Mouse (Mus musculus): ENCODE results near the gene Col25a1.

Col25a1 gene

DNA sequence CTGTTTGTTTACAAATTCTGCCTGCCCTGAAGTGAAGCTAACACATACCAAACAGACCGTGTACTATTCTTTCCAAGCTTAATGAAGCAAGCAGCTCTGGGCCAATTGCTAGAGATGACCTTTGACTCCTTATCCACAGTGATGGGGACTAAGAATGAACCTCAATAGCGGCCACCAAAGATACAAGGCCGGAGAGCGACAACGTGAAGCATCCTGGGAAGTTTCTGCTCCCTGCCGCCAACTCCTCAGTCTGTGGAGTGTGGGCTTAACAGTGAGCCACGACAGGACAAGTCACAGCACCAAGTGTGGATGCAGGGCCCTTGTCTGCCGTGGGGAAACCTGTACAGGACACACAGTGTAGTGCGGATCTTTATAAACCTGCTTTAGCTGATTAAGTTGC is 247.3 kb downstream of the Col25a1 start:
- DNase-seq (ENCODE audit: low spot score) = no peak

DNA sequence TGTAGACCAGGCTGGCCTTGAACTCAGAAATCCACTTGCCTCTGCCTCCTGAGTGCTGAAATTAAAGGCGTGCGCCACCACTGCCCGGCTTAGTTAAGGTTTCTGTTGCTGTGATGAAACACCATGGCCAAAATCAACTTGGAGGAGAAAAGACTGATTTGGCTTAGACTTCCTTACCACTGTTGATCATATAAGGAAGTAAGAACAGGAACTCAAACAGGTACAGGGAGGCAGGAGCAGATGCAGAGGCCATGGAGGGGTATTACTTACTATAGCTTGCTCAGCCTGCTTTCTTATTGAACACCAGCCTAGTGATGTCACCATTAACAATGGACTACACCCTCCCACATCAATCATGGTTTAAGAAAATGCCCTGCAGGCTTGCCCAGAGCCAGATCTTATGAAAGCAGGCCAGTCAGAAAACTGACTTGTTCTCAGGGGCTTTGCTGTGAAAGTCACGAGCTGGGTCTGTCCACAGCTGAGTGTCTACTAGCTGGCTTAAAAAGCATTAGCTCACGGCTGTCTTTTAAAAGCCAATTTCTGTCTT is 249.1 kb downstream of the Col25a1 start:
- no peak for DNase-seq (ENCODE audit: low spot score)

DNA sequence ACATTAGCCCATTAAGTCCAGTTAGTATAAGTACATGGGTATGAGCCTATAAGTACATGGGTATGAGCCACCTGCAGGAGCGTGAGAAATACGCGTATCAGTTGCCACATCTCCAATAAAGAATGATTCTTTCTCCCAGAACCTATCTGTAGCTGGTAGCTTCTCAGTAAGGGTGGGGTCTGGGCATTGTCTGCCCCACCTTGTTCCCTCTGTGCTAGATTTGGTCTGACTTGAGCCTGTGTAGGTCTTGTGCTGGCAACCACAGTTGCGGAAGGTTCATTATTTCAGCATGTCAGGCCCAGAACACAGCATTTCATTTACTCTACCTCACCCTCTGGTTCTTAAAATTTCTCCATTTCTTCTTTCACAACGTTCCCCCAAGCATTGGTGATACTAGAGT is 250.4 kb downstream of the Col25a1 start:
- no peak for DNase-seq (ENCODE audit: low spot score)

DNA sequence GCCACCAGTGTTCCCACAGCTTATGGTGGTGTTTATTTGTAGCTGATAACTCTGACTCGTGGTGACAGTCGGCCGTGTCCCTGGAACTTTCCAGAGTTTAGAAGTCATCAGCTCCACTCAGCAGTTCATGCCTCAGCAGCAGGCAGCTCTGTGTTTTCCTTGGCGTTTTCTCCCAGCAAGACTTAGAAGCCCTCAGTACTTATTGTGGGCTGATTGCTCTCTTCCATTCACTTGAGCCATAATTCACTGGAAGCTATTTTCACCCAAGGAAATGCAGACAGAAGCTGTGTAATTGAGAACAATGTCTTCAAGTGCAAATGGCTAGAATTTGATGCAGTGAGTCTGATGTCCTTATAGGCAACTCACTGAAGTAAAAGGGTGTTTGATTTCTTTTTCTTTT is 254.6 kb downstream of the Col25a1 start:
- DNase-seq (ENCODE audit: low spot score) = no peak

DNA sequence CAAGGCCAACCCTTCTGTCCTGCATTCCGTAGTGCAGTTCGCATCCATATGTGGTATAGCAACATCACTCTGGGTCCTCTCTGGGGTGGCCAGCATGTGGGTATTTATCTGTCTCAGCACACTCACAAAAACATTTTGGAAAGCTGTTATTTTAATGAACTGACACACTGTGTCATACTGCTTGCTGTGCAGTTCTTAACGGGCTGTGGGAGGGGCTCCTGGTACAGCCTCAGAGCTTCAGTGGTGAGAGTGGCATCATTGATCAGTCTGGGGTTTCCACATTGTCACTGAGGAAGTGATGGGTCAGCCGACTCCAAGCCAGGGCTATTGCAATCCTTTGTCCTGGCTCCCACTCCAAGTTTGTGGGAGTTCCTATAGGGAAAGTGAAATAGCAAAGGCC is 255.9 kb downstream of the Col25a1 start:
- no peak for DNase-seq (ENCODE audit: low spot score)

DNA sequence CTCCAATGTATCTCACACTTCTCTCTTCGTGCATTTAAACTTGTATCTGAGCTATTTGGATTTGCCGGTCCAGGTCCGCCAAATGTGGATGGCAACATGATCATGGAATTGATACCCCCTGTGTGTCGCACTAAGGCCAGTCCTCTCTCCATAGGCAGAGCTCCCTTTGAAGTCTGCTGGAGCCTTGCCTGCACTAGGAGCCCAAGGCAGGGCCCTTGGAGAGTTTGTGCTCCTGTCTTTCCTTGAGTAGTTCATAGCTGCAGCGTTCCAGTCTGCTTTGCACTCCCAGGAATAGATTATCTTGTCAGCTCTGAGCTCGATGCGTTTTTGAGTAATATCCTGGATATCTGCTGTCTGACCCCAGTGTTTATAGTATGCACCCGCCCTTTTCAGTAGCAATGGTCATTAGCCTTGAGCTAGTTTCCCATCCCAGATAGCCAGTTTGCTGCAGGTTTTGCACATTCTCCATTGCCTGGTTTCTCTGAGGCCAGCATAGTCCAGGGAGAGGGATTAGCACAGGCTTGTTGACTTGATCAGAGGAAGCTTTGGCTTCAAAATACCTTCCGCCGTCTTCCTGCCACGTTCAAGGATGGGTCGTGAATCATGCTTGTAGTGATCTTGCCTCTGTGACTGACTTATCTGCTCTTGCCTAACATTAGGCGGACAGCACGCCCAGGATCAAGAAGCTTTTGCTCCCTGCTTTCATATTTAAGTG is 258.1 kb downstream of the Col25a1 start:
- no peak for DNase-seq (ENCODE audit: low spot score)

DNA sequence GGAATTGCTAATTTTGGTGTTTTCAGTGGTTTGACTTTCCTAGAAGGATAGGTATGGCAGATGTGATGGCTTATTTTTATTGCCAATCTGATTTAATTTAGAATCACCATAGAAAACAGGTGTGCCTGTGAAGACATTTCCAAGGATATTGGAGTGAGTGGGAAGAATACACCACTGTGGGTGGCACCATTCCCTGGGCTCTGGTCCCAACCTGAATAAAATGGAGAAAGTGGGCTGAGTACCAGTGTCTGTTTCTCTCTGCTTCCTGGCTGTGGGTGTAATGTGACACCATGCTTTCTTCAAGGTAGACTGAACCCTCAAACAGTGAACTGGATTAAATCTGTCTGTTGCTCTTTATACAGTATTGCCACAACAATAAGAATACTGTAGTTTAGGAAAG is 265.3 kb downstream of the Col25a1 start:
- no peak for DNase-seq (ENCODE audit: low spot score)

DNA sequence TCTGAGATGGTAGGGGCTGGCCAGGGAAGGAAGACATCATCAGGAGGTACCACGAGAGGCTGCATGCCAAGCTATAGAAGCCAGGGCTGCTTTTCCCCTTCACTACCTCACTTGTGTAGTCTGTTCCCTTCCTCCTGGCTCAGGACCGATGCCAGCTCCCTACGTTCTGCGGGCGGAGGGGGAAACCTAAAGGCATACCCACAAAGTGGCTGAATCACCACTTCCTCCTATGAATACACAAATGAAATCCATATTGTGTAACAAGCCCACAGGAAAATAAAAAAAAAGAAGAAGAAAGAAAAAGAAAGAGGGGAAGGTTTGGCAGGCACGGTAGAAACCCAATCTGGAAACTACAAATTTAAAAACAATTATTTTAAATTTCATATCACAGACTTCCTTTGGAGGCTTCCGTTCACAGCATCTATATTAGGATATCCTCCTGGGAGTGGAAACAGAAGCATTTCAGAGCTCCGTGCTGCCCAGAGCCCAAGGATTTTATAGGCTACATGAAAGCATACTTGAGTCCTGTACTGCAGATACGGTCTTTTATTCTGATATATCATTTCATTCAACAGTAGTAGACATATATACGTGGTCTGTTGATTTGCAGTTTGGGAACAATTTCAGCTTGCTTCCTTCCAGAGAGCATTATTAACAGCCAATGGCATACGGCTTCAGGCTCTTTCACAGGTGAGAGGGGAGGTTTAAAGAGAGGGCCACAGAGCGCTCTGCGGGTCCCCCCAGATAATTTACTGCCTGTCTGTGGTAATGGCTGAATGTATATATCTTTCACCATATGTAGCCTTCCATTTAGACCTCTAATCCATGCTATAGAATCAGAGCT is 269.6 kb downstream of the Col25a1 start:
- DNase-seq (ENCODE audit: low spot score) = peak; percentile 34

DNA sequence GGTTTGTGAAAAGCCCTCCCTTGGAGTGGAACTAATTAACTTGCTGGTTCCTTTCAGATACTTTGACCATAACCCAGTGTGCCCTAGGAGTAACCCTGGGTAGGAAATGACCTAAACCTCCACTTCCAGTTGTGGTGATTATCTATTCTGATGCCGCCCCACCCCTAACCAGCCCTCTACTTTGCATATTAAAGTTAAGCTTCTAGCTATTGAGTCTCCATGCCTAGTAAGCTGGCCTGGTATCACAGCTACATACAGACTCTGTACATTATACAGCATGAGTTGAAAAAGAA is 270.2 kb downstream of the Col25a1 start:
- DNase-seq (ENCODE audit: low spot score) = no peak

DNA sequence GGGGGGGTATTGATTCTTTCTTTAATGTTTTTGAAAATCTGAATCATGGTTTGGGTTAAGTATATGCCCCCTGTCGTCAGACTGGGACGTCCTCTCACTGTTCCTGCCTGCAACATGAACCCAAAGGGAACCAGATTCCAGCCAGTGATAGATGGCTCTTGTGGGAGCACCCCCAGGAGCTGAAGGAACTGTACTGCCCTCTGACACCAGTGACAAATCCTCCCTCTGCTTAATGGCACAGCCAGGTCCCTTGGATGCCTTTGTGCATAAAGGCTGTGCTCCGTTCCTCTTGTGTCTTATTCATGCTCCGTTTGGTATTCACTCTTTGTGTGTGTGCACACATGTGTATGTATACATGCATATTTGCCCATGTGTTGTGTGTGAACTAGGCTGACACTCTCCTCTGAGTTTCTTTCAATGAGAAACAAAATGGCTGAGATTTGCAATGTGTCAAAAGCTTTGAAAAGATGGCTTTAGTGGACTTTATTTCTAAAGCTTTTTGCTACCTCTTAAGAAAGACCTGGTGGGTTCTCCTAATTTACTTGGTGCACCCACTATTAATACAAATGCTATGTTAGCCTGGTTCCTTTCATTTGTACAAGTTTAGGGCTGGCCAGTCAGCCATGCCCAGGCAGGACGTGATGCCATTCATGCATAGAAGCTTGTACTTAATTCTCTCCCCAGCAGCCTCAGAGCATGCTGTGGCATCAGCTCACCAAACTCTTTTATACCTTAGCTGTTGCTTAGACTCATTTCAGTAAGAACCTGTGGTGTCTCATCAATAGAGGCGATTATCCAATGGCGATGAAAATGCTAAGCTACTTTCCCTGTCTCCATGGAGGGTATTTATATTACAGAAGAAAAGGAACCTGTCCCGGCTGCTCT is 273.5 kb downstream of the Col25a1 start:
- DNase-seq (ENCODE audit: low spot score) = no peak

DNA sequence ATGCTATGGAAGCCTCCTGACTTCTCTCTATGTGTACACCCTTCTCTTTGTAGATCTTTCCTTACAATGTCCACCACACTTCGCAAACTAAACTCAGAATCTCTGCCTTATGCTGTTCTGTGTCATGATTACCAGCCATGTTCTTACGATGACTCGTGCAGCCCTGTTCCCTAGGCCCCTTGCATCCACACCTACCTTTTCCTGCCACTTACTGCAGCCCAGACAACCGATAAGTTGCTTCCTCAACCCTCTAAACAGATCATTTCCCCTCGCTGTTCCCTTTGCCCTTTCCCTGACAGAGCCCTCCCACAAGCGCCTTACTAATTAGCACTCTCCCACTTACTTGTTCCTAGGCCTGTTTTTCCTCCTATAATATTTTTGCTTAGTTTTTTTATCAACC is 275.9 kb downstream of the Col25a1 start:
- no peak for DNase-seq (ENCODE audit: low spot score)

DNA sequence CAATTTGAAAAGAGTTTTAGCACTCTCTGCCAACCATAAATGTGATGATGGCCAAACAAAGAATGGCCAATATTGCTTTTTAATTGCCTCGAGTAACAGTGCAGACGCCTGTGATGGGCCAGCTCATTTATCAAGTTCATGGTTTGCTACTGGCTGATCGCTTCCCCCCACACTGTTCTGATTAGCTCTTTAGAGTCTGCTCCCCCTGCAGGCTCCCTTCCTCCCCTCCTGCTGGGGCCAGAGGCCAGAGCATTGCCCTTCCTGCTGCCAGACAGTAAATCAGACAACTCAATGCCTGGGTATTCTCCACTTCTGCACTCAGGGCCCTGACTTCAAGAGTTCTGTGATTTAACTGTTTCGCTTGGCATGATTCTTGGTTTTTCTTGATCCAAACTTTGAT is 281.9 kb downstream of the Col25a1 start:
- DNase-seq (ENCODE audit: low spot score) = no peak

DNA sequence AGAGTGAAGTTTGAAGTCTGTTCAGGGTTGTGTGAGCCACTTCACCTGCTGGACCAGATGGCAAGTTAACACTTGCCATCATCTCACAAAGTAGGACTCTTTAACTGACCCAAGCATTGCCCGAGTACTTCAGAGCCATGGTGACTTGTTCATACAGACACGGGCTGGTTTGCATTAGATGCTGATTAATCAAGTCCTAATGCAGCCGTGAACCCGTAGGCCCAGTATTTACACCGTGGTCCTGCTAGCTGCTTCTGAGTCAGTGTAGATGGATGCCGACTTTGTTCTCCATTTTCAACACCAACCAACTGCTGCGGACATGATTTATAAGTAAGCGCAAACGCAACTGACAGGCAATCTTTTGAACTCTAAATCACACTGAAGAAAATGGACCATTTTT is 287.6 kb downstream of the Col25a1 start:
- DNase-seq (ENCODE audit: low spot score) = no peak

DNA sequence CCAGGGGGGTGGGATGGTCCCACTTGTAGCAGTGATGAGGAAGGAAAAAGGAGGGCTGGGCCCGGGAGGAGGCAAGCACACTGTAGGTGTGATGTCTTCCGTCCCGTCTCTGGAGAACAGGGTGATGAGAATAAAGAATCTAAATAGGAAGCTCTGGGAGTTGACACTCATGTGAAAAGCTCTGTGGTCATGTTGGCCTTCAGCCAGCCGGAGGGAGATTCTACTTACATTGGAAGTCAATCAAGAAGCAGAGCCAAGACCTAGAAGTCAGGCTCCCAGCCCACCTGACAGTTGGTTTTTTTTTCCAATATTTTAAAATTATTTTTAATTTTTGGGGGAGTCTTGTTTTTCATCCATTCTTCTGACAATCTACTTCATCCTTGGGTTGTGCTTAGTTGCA is 297.5 kb downstream of the Col25a1 start:
- no peak for DNase-seq (ENCODE audit: low spot score)

DNA sequence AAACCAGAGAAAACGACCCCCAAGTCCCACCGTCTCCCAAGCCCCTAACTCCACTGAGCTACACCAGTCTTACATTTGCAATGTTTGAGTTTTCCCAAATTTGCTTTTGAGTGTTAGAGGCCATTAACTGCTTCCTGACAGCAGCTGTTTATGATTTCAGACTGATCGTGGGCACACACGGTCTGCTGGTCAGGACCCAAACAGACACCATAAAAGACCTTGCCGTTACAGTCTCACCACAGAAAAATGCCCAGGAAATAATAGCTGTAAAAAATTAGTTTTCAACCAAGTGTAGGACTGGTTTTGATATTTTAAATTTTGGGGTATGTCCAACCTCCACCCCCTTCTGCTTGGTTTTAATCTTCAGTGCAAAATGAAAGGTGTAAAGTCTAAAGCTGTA is 298.8 kb downstream of the Col25a1 start:
- no peak for DNase-seq (ENCODE audit: low spot score)

DNA sequence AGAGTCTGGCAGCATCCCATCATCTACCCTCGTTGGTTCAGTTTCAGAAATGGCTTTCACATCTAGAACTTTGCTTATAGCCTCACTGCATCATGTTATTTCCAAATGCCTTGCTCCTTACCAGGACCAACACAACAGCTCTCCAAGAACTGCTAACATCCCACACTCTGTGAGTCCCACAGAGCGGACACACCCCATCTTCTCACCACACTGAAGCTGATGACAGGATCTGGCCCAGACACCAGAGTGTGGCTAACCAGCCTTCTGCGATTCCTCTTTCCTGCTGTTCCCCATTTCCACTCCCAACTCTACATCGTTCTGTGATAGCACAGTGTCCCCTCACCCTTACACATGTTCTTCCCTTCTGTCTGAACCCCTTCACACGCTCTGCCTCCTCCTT is 301.5 kb downstream of the Col25a1 start:
- no peak for DNase-seq (ENCODE audit: low spot score)

DNA sequence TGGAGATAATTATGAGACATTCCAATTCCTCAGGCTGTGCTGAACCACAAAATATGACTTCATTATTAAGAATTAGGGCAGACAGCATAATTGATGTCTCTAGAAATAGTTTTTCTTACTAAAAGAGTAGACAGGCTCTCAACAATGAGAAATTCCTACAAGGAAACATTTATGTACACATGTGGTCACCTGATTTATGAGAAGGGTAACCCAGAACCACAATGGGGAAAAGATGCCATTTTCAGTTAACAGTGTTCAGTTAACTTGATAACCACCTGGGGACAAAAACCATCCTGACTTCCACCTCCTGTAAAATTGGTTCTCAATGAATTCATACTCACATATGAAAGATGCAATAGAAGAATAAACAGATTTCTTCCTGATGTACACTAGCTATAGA is 305.7 kb downstream of the Col25a1 start:
- DNase-seq (ENCODE audit: low spot score) = no peak

DNA sequence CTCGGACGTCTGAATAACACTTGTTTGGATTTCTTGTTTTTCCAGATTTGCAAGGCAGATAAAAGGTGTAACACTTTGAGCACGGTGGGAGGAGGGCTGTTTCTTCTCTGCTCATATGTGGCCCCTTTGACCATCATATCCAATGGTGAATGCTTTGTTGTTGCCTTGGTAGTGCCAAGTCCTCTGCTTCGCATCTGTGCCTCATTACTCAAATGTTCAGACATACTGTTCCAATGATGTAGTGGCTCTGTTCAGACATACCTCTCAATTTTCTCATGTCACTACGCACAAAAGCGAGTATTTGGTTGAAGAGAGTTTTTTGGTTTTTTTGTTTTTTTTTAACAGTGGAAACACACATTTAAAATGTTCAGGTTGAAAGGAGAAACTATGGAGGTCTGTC is 308.5 kb downstream of the Col25a1 start:
- no peak for DNase-seq (ENCODE audit: low spot score)

DNA sequence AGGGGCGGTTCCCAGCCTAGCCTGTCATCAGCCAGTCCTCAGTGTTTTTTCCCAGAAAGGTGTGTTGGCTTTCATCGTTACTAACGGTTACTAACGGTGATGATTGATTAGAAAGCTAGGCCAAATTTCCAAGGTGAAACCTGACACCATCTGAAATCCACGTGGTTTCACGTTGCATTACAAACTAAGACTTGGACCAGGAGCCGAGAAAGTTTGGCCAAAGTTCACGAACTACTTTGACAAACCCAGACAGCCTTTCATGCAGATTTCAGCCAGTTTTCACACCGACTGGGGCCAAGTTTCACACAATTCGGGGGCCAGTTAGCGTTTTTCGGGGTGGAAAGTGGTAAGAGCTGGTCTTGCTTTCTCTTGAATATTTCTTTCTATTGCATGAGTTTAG is 309.4 kb downstream of the Col25a1 start:
- DNase-seq (ENCODE audit: low spot score) = no peak

DNA sequence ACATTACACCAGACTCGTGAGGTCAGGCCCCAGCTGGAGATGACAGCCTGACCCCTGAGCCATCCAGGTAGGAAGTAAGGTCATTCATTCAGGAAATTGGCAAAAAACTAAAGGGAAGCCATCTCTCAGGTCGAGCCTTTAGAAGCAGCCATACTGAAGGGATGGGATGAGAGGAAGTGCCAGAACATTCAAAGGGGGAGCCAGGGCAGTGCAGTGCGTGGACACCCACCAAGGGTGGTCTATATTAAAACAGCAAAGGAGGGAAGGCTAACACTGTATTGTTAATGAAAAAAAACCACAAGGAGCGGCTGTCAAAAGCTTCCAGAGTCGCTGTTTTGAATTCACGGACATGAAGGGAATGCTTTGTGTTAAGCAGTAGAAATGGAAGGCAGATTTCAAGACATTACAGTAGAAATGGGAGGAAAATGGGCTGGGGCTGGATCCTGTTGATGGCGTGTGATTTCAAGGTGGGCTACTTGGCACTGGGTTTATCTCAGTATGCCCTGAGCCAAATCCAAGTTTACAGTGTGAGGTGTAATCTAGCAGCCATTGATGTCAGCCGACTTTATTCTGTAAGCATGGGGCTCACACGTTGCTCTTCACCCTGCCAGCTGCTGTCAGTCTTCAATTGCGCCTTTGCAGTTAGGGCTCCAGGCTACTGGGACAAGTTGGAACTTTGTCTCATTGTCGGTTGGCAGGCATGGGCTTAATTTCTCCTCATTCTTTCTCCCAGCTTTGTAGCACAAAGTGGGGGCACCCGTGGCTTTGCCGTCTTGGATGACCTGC is 312.7 kb downstream of the Col25a1 start:
- DNase-seq (ENCODE audit: low spot score) = no peak

DNA sequence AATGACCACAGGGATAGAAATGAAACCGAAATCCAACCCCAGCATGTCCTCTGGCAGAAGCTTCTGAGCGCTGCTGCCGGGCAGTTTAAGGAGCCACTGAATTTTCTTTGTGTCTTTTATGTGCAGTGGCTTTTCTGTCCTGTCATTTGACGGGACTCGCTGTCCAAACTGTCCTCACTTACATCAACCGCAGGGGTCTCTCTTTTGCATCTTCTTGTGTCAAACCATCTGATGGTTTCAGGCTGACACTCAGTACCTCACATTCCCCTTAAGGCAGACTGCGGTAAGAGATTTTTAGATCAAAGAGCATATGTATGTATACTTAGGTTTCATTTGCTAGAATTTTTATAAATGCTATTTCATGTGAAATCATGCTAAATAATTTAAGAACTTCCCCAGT is 318.6 kb downstream of the Col25a1 start:
- DNase-seq (ENCODE audit: low spot score) = no peak

DNA sequence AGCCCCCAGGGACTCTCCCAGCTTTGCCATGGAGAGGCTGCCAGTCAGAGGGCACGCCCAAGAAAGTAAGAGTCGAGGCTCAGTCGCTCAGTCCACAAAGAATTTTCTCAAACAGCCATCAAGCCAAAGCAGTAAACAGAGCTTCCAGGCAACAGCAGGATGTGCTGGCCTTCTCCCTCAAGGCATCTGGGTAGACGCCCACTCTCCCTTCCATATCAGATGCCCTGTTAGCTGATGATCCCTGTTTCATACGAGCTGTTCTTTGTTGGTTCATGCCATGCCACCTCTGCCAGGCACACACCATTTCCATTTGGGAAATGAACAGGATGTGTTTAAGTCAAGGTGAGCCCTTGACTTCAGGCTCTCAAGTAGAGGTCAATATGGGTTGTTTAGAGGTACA is 334.1 kb downstream of the Col25a1 start:
- peak; percentile 45 for DNase-seq (ENCODE audit: low spot score)
